Mouse (Mus musculus) cerebellum, postnatal 10 days (tissue): ENCODE results near the gene Pfkfb2.

ENCODE experiments used
- DNase-seq, 2 experiments: peaks; one replicate each; pipeline ENCODE4 v3.0.0; 2021; ENCODE audit warnings: mixed read lengths in 2 of 2

Gene Pfkfb2

DNA sequence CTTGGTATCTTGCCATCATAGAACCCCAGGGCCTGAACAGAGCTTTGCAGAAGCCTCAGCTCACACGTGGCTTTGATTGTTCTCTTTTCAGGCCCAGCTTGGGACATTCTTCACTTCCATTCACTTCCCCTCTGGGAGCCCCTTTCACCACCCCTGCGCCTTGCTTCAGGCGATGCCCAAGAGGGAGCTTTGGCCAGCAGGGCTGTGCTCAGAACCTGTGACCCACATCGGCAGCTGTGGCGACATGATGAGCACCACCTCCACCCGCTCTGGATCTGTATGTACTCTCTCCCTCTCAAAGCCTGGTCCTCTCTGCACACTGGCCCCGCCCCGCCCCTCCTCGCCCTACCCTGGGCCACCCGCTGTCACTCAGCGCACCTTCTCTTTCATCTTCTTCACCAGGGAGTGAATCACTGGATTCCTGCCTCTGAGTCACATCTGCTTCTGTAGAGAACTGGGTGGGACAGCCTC lies 8.4 kb upstream of the Pfkfb2 start:
- DNase-seq, result no peak

DNA sequence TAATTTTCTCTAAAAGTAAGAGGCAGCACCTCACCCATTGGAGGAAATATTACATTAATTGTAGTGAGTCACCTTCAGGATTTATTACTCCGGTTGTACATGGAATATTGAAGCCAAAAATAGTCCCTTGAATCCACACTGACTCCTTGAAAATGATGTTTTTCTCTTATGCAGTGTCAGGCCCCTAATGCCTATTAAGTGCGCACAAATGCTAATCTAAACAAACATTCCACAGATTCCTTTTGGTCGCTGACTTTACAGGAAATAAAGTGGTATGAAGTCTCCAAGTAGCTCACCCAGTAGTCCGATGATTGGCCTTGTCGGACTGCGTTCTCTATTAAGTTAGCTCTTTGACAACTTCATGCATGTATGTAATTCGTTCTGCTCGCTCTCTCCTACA lies 5.8 kb upstream of the Pfkfb2 start:
- DNase-seq, result no peak

DNA sequence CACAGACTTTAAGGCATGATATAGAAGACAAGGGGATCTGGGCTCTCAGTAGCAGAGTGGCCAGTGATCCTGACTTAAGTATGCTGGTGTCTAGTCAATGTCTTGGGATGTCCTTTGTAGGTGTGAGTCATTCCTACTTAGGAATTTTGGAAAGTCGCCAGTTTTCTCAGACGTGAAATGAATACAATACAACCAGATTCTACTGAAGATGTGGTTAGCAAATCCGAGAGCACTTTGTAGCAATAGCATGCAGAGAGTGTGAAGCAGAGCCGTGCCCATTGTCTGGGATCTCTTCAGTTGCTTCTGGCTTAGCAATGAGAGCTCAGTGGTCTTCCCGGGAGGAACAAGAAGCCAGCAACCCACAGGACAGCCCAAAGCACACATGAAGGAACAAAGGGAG lies 5.4 kb upstream of the Pfkfb2 start:
- DNase-seq, result no peak

- DNase-seq, result no peak
Measured at GRCm38 (mm10) chr1:130733671-130734070, 4.6 kb upstream of the Pfkfb2 start.

GRCm38 (mm10) chr1:130732706-130733658 lies 3.9 kb upstream of the Pfkfb2 start:
- DNase-seq, result no peak

DNA sequence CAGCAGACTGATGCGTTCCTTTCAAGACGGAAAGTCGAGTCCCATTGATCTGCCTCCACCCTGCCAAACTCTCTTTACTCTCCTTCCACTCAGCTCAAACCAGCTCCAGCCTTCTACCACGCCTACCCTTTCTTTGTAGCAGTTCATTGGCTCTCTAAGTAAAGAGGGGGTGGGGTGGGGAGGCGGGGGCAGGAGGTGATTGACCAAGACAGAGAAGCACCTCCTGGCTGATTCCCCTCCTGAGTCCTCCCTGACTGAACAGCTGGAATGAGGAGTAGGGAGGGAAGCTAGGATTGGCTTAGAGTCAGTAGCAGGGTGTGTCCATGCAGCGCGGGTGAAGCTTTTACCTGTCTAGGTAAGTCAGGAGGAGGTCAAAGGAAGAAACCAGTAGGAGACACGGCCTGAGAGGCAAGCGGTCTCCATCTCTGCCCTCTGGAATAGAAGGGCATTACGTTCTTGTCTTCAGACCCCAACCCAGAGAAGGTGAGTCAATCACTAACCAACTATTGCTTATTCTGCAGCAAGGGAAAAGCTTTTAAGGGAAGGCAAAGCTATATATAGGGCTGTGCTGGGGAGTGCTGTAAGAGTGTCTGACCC lies 2.8 kb upstream of the Pfkfb2 start, which contains the start of gene AA986860:
TSS of gene AA986860 (plus strand) at position 236 of the 597 bp plus-strand sequence.
- DNase-seq, result no peak

GRCm38 (mm10) chr1:130728708-130729107 lies 345 bp downstream of the Pfkfb2 start:
- DNase-seq, result no peak

DNA sequence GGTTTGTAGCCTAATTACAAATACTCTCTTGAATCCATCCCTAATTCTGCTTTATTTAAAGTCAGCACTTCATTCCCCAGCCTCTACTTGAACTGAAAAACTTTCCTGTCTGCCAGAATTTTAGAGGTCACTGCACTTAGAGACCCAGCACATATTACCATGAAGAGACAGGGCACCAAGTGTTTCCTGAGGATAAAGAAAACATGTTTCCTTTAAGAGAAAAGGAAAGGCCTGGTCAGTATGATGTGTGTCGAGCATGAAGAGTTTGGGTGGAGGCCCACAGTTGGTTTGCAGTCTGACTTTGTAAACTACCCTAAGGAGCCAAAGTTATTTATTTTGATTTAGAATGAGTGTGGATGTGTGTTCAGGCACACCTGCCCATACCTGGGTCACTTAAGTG lies 983 bp downstream of the Pfkfb2 start:
- DNase-seq, result no peak

GRCm38 (mm10) chr1:130726396-130726795 lies 2.7 kb downstream of the Pfkfb2 start:
- DNase-seq, result no peak

GRCm38 (mm10) chr1:130724206-130724605 lies 4.8 kb downstream of the Pfkfb2 start:
- no peak for DNase-seq

- peak; percentile 98 to 99 for DNase-seq
Measured at GRCm38 (mm10) chr1:130717291-130717871, 11.7 kb downstream of the Pfkfb2 start, which contains the start of gene Yod1. TSS of gene Yod1 (plus strand) at chr1:130717327.

DNA sequence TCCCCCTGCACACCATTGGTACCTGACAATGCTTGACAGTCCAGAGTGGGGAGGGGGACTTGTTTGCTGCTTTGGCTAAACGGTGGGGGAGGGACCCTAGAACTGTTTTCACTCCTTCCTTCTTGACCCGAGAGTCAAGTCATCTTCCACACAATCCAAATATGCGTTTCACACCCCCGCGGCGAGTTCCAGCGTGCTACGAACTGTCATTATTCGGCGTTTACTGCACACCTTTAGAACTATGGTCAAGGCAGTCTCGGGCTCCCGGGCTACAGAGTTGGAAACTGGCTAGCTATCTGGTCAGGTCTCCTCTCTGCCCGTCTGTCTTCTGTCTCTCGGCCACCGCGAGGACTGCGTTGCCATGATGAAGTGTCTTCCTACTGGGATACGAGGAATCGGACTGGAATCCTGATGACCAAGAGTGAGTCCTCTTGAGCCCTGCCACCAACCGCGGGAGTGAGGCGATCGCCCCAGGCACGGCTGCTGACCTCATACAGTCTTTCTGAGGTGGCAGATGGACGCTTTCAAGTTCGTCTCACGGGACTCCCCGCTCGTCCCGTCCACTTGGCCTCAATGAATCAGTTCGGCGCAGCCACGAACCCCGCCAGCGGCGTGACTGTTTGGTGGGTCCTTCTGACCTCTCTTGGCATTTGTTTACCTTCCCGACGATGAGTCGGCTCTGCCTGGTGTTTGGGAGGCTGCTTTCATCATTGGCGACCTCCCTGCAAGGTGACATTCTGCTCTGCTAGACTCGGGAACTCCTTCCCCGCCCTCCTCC lies 12.4 kb downstream of the Pfkfb2 start:
- DNase-seq, result peak; percentile 71 to 77

GRCm38 (mm10) chr1:130716218-130716512 lies 12.9 kb downstream of the Pfkfb2 start:
- no peak for DNase-seq

DNA sequence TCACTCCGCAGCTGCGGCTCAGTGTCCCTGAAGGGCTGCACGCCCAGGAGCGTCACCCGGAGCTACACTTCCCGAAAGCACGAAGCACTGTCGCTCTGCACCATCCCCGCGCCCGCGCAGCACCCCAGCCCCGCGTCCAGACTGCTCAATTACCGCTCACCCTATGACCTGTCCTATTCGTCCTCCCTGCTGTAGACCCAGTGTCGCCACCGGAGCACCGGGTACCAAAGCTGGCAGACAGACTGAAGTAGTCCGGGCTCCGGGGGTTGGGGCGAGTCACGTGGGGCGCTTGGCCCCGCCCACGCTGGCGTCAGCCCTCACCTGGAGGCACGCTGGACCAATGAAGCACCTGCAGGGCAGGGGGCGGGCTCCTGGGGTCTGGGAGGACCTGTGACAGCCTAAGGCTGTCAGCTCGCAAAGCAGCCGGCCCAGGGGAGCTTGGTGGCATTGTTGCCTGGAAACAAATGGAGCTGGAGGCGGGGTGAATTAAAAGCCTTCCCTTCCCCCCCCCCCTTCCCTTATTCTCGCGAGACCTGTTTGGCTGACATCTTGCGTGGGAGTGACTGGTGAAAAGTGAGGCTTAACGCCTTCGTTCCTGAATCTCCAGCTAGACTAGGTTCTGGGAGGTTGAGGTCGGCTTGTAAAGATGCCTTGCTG lies 13.4 kb downstream of the Pfkfb2 start, which contains the start of gene Gm29427:
TSS of gene Gm29427 (minus strand) at position 239 of the 657 bp plus-strand sequence.
- DNase-seq, result peak; percentile 97

GRCm38 (mm10) chr1:130714046-130714445 lies 15.0 kb downstream of the Pfkfb2 start:
- no peak for DNase-seq

DNA sequence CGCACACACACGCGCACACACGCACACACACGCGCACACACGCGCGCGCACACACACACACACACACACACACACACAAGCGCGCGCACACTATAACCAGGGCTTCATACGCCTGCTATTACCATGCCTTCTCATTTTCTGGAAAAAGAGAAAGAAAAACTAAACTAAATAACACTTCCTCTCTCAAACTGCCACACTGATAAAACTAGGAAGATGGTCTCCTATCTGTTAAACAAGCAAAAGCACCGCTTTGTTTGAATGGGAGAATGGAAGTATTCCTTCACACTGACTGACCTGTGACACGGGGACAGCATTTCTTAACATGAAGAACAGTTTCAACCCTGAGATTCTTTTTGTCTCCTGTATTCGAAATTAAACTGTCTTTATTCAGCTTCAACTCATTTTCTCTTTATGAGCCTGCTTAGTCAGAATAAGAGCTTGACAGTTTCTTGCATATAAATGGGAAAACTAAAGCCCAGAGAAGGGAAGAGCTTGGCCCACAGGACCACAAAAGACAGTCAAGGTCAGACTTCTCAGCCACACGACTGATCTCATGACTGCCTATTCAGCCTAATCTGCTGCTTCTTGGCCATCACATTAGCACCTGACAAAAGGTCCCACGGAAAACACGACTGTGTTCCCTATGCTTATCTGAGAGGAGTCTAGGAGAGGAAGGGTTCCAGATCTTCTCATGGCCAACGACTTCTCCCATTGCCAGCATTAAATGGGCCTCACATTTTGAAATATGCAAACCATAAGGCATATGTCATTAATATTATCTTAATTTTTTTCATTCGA lies 18.6 kb downstream of the Pfkfb2 start:
- DNase-seq, result no peak

GRCm38 (mm10) chr1:130703613-130704012 lies 25.4 kb downstream of the Pfkfb2 start:
- no peak for DNase-seq

DNA sequence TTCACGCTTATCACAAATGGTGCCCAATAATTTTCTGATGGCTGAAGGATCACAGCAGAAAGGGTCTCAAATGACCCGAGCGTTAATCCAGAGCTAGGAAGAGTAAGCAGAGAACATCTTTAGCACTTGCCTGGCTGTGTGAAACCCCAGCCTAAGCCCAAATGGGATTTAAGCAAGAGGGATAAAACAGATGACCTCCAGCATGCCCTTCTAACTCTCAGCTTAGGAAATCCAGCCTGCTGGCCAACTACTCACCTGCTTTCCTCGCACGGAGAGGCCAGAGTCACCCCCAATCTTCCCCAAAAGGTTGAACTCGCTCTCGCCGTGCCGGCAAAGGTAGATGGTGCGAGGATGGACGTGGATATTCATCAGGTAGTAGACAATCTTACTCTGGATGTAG lies 27.1 kb downstream of the Pfkfb2 start:
- no peak for DNase-seq

DNA sequence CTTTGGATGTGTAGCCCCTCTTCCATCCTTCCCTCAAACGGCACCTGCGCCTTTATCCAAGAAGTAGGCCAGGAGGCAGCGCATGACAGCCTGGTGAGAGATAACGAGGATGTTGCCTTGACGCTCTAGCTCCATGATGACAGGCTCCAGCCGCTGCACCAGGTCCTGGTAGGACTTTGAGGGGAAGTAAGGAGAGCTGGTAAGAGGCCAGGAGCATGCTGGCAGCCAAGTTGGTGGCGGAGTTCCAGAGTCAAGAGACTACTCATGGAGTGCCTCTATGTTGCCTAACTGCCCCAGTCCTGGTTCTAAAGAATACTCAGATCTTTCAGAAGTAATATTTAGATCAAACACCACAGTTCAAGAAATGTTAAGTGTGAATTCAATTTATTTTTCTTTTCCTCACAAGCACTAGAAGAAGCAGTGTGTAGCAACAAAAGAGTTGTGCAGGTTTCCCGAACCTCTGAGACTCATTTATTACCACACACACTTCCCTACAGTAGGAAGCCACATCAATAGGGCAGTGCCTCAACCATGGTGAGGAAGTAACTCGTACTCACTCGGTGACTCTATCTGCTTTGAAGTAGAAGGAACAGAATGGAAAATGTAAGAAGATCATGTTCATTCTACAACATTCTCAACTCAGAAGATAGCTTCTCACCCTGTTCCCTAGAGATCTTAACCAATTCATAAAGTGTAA lies 29.0 kb downstream of the Pfkfb2 start:
- peak; percentile 77 to 80 for DNase-seq

DNA sequence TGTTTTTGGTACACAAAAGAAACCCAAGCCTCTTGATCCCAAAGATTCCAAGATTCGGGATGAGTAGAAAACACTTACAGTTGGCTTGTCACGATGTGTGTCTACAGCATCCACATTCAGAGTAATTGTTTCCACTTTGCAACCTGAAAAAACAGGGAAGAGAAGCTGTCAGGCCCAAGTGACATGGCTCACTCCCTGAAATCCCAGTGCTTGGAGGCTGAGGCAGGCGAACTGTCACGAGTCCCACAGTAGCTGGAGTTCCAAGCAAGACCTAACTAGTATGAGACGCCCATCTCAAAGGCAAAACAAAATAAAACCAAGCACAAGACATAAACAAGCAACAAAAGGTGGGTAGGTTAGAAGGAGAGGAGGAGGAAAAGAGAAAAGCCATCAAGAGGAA lies 30.5 kb downstream of the Pfkfb2 start:
- DNase-seq, result no peak

DNA sequence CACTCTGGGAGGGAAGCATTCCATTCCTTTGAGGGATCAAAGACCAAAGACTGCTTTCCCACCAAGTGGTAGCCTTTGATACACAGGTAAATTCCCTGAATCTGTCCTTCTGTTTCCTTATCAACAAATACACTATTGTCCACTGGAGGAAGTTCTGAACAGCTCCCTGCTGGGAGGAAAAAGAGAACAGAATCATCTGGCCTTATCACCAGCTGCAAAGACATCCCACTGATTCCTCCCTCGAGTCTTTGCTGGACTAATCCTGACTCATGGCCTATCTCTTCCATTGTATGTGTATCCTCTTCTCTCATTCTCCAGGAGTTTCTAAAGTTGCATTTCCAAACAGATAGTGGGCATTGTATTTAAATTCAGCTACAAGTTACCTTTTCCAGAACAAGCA lies 45.1 kb downstream of the Pfkfb2 start:
- no peak for DNase-seq
